9 mouse cellular contexts compared by ENCODE assay signal in genomic region chr6:134929926-134930325, GRCm38 (mm10). TPM values are rescaled to one million over a fixed set of nuclear protein-coding genes. Genes with fewer than 3 reads are reported as not detected.
A peak's percentile ranks its signal among the peaks of the same experiment; 100 is the strongest.
DNase-seq lines count a peak whose midpoint lies in the region; ATAC-seq and TF ChIP-seq lines count a peak whose summit lies in the region.
"Had no signal": no experiment of that assay in that cellular context is flagged by ENCODE, and none has a peak within 500 bp of the region (broad histone marks: within the 10 kb centered on the region; RNA-seq: fewer than 3 reads in every experiment).

No protein-coding gene starts in this region.

- H3K27me3 ChIP-seq in heart, embryonic 16.5 days (ENCODE audit: control insufficient read depth, insufficient read depth, low read length) = no peaks in the 10 kb centered on the region
- H3K27me3 ChIP-seq in heart, adult 2 months (ENCODE audit: control insufficient read depth, insufficient read depth, low read length) = no peaks in the 10 kb centered on the region
- no peaks in the 10 kb centered on the region for H3K27me3 ChIP-seq in myocyte (ENCODE audit: control insufficient read depth, insufficient read depth, insufficient read length)

- TF ChIP-seq EP300 in heart, adult 2 months (IDR thresholded peaks at IDR 0.05; ENCODE audit: insufficient read depth, low read depth, low read length) = no peak

- H3K36me3 ChIP-seq in heart, embryonic 16.5 days (ENCODE audit: control insufficient read depth, insufficient read depth) = no peaks in the 10 kb centered on the region
- no peaks in the 10 kb centered on the region; the same call in 1 of the 2 replicates for H3K36me3 ChIP-seq in heart, adult 2 months (ENCODE audit: control insufficient read depth, insufficient read depth, low read length)
- H3K36me3 ChIP-seq in myocyte (ENCODE audit: control insufficient read depth, insufficient read depth) = peaks cover under 1% of the 10 kb centered on the region

- no peak for ATAC-seq in heart, embryonic 16.5 days (replicated peaks; ENCODE audit: extremely low read depth, insufficient read depth, low FRiP score)

- no peaks in the 10 kb centered on the region for H3K79me2 ChIP-seq in heart, adult 2 months (replicated peaks; ENCODE audit: control insufficient read depth, insufficient read depth, low read length)
- peaks cover 72% of the 10 kb centered on the region for H3K79me2 ChIP-seq in myocyte (ENCODE audit: control insufficient read depth, insufficient read depth)

- peak overlapping the region; percentile 56 for H3K4me3 ChIP-seq in heart, embryonic 16.5 days (ENCODE audit: low read length)
- H3K4me3 ChIP-seq in heart, adult 2 months = no peak overlapping the region
- H3K4me3 ChIP-seq in bone marrow macrophage, adult 2 months (ENCODE audit: insufficient read depth, low read length) = peak overlapping the region; percentile 53
- peak overlapping the region; percentile 81 for H3K4me3 ChIP-seq in myocyte

- peak overlapping the region; percentile 73 for H3K9ac ChIP-seq in heart, embryonic 16.5 days (ENCODE audit: low read length)
- H3K9ac ChIP-seq in heart, adult 2 months (ENCODE audit: low read depth, low read length) = no peak overlapping the region

- H3K9me3 ChIP-seq in heart, embryonic 16.5 days (replicated peaks; ENCODE audit: control insufficient read depth, low read length) = no peaks in the 10 kb centered on the region

- H3K27ac ChIP-seq in heart, embryonic 16.5 days (ENCODE audit: low read length) = peak overlapping the region; percentile 59
- no peak overlapping the region for H3K27ac ChIP-seq in heart, adult 2 months
- 0 out of 2 replicates have a peak overlapping the region, but pooled peaks have one; percentile 22 for H3K27ac ChIP-seq in bone marrow macrophage, adult 2 months (ENCODE audit: insufficient read depth, low read depth, low read length)

- no peak overlapping the region for H3ac ChIP-seq in myocyte (ENCODE audit: control insufficient read depth, insufficient read length)

- no peak for TF ChIP-seq POLR2A in heart, adult 2 months (IDR thresholded peaks at IDR 0.05; ENCODE audit: insufficient read depth, low read depth, low read length)
- no peak for TF ChIP-seq POLR2A in bone marrow macrophage, adult 2 months (IDR thresholded peaks at IDR 0.05; ENCODE audit: borderline replicate concordance, low read depth, low read length)
- TF ChIP-seq POLR2A in myocyte (IDR thresholded peaks at IDR 0.05; ENCODE audit: insufficient read length, low read depth) = no peak

- peak overlapping the region; percentile 61 for H3K4me2 ChIP-seq in heart, embryonic 16.5 days (ENCODE audit: low read depth, low read length)
- peak overlapping the region; percentile 56 for H3K4me2 ChIP-seq in myocyte (ENCODE audit: low read depth)

- WGBS in heart, embryonic 16.5 days = 30% methylated on average over 4 of the region's 4 CpGs
- 44% methylated on average over 4 of the region's 4 CpGs for WGBS in heart, adult 2 months

- H3K4me1 ChIP-seq in heart, embryonic 16.5 days (ENCODE audit: control insufficient read depth, insufficient read depth, low read length) = peaks cover 32% of the 10 kb centered on the region
- peaks cover 3% of the 10 kb centered on the region for H3K4me1 ChIP-seq in heart, adult 2 months (ENCODE audit: control insufficient read depth, insufficient read depth, low read length)
- H3K4me1 ChIP-seq in bone marrow macrophage, adult 2 months (ENCODE audit: control insufficient read depth, insufficient read depth, low read length) = peaks cover 20% of the 10 kb centered on the region

- DNase-seq in heart, adult 2 months = no peak
- peak; percentile 58 for DNase-seq in induced T-regulatory cell, adult 2 months (ENCODE audit: low read depth)
- DNase-seq in B cell, adult 2 months = no peak
- no peak for DNase-seq in ovary, postnatal 36 days (ENCODE audit: low spot score)
- DNase-seq in kidney, adult 18-20 months = no peak
- DNase-seq: gastrocnemius, postnatal 14 days had no signal

- no peak for TF ChIP-seq CTCF in heart, adult 2 months (IDR thresholded peaks at IDR 0.05)
- TF ChIP-seq CTCF in bone marrow macrophage, adult 2 months (IDR thresholded peaks at IDR 0.05; ENCODE audit: low read depth, low read length) = no peak

- intact Hi-C loops in heart, adult 2 months (cut with DNase I) = loop anchor here (2.0 kb wide), 1 partner anchor 17 kb away; no protein-coding TSS in a partner anchor

TF ChIP-seq in myocyte, 11 proteins besides CTCF, POLR2A, EP300 and RAD21:
- TF ChIP-seq MAX (IDR thresholded peaks at IDR 0.05; ENCODE audit: low read depth) (no peak), CEBPB (IDR thresholded peaks at IDR 0.05; ENCODE audit: insufficient read depth, poor library complexity, severe bottlenecking) (no peak), MYOD1 (IDR thresholded peaks at IDR 0.05; ENCODE audit: control insufficient read depth in 1 of 3, insufficient read length in 2 of 3, low read depth in 2 of 3) (no peak)

RNA-seq across cellular contexts. Expression of gene Cdkn1b, which starts 9.7 kb away (rescaled TPM):
- 14.7 TPM in 2 replicates for polyA plus RNA-seq in heart, embryonic 16.5 days (2015; fragmentation: Nextera tagmentation; extraction: Ambion mirVana)
- 10 to 100 TPM; 35.9 to 42.0 TPM for total RNA-seq in heart, adult 2 months (2021)
- polyA plus RNA-seq in heart, adult 2 months (2012; rRNA removed) = 14.6 and 15.0 TPM in 2 replicates
- 84.8 and 88.6 TPM in 2 replicates for polyA plus RNA-seq in bone marrow macrophage, adult 2 months (2012; ENCODE audit: insufficient read depth, insufficient read length, missing spikeins)
- 27.7 TPM for polyA plus RNA-seq in myocyte (2012; fragmentation: generic; extraction: Trizol)

RNA-seq across cellular contexts. Expression of gene Gpr19, which starts 31.5 kb away (rescaled TPM):
- 9.1 and 10.6 TPM in 2 replicates for polyA plus RNA-seq in heart, embryonic 16.5 days (2015; fragmentation: Nextera tagmentation; extraction: Ambion mirVana)
- total RNA-seq in heart, adult 2 months (2021) = 1 to 10 TPM; 3.2 to 4.8 TPM
- polyA plus RNA-seq in heart, adult 2 months (2012; rRNA removed) = 4.4 and 6.1 TPM in 2 replicates
- 6.6 and 7.3 TPM in 2 replicates for polyA plus RNA-seq in bone marrow macrophage, adult 2 months (2012; ENCODE audit: insufficient read depth, insufficient read length, missing spikeins)
- 2.2 TPM for polyA plus RNA-seq in myocyte (2012; fragmentation: generic; extraction: Trizol)

RNA-seq across cellular contexts. Expression of gene Apold1, which starts 51.6 kb away (rescaled TPM):
- polyA plus RNA-seq in heart, embryonic 16.5 days (2015; fragmentation: Nextera tagmentation; extraction: Ambion mirVana) = 8.9 and 9.9 TPM in 2 replicates
- total RNA-seq in heart, adult 2 months (2021) = 1 to 10 TPM; 6.9 to 9.3 TPM
- polyA plus RNA-seq in heart, adult 2 months (2012; rRNA removed) = 3.6 and 4.4 TPM in 2 replicates
- 0.29 and 0.36 TPM in 2 replicates for polyA plus RNA-seq in bone marrow macrophage, adult 2 months (2012; ENCODE audit: insufficient read depth, insufficient read length, missing spikeins)
- polyA plus RNA-seq in myocyte (2012; fragmentation: generic; extraction: Trizol) = 0.12 TPM
